Mouse (Mus musculus) thymus, postnatal 10 days (tissue): ENCODE results near the gene Tapbpl.

Source experiments
- DNase-seq, 2 experiments: peaks; one replicate each; pipeline ENCODE4 v3.0.0; 2021; ENCODE audit warnings: low spot score in 2 of 2

Gene Tapbpl

GRCm38 (mm10) chr6:125240617-125241016, 9.0 kb upstream of the Tapbpl start:
- DNase-seq: no peak

GRCm38 (mm10) chr6:125239547-125239946, 7.9 kb upstream of the Tapbpl start:
- no peak for DNase-seq

GRCm38 (mm10) chr6:125238396-125238795, 6.7 kb upstream of the Tapbpl start:
- peak; percentile 79 to 83 for DNase-seq

DNA sequence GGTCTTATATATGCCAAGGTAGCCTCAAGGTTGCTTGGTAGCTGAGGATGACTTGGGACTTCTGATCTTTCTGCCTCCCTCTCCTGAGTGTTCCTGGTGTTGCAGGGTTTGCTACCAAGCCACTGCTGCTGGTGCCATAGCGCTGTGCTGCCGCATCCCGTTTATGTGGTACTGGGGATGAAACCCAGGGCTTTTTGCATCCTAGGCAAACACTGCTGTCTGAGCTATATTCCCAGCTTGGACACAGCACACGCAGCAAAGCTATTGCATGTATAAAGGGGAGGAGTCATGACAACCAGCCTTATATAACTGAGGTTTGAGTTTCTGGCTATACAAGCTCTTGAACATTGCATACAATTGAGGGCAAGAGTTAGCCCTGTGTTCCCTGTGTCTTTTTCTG, 5.8 kb upstream of the Tapbpl start:
- no peak for DNase-seq

- DNase-seq: peak; percentile 81 to 82
Measured at GRCm38 (mm10) chr6:125236782-125237181, 5.1 kb upstream of the Tapbpl start, which contains the start of gene Cd27. TSS of gene Cd27 (minus strand) at chr6:125237010.

- no peak for DNase-seq
Measured at GRCm38 (mm10) chr6:125236341-125236740, 4.7 kb upstream of the Tapbpl start.

GRCm38 (mm10) chr6:125234520-125234828, 2.8 kb upstream of the Tapbpl start:
- no peak for DNase-seq

DNA sequence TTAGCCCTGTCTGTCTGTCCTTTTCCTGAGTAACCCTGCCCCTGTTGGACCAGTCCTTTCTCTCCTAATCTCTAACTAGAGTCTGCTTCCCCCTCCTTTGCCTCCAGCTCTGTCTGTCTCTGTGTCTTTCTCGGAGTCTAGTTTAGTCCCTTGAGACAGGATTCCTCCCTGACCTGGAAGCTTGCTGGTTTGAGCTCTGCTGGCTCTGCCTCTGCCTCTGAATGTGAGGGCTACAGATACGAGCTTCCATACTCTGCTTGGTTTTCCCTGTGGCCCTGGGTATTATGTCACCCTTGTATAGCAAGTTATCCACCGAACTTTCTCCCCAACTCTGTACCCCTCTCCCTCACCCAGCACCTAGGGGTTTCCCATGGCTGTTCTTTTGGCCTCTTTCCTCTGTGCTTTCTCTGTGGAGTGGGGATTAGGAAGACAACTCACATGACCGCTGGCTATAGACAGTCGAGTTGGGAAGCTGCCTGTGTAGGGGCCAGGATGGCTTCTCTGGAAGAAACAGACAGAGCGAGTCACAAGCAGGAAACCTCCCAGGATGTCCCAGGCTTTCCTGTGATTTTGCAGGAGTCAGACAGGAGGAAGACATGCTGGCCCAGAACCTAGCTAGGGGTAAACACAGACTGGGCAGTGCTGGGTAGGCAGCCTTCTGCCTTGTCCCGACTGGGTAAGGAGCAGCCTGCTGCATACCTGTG, 2.3 kb upstream of the Tapbpl start:
- no peak for DNase-seq

DNA sequence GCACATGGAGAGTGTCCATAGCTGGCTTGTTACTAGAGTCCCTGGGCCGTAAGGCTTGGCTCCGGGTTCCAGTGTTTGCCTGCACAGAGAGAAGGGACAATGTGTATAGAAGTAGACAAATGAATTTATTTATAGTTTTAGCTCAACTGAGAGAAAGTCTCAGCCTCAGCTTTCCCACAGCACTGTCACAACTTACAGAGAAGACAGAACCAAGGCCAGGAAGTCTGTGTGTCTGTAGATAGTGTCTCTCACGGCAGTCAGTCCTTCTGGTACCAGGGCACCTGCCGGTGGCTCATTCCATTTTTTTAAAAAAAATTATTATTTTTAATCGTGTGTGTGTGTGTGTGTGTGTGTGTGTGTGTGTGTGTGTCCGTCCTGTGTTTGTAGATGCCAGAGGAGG, 856 bp upstream of the Tapbpl start:
- DNase-seq: no peak

DNA sequence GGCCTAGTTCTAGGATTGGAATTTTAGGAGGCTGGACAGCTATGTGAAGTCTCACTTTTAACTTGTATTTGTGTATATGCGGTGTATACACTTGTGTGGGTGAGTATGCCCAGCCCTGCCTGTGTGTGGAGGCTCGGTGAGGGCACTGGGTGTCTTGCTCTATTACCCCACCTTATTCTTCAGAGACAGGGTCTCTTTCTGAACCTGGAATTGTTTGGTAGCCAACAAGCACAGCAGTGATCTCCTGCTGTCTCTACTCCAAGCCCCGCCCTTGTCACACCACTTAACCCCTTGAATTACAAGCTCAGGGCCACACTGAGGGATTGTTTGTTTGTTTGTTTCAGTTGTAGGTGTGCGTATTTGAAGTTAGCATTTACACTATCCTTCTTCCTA, 381 bp upstream of the Tapbpl start:
- DNase-seq: no peak

DNA sequence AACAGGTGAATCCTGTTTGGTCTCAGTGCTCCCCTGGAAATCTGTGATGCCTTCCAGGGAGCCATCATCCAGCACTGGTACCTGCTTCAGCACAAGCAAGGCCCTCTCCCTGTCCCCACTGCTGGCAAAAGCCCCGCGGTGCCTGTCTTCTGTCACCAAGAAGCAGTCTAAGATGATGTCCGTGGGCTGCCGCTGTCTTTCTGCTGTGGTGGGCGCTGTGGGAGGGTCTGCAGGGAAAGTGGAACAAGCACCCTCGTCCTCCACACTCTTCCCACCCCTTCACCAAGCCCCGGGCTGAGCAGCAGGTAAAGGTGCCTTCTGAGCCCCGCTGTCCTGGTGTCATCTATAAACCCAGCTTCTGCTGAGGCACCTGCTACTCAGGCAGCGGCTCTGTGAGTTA, 1.1 kb downstream of the Tapbpl start:
- peak in 1 of 2 experiments; percentile 36 for DNase-seq

GRCm38 (mm10) chr6:125225518-125226115, 6.0 kb downstream of the Tapbpl start:
- DNase-seq: peak in 1 of 2 experiments; percentile 42

GRCm38 (mm10) chr6:125222577-125222976, 9.1 kb downstream of the Tapbpl start:
- DNase-seq: peak in 1 of 2 experiments; percentile 49

GRCm38 (mm10) chr6:125222146-125222545, 9.5 kb downstream of the Tapbpl start:
- DNase-seq: peak; percentile 89 to 96

DNA sequence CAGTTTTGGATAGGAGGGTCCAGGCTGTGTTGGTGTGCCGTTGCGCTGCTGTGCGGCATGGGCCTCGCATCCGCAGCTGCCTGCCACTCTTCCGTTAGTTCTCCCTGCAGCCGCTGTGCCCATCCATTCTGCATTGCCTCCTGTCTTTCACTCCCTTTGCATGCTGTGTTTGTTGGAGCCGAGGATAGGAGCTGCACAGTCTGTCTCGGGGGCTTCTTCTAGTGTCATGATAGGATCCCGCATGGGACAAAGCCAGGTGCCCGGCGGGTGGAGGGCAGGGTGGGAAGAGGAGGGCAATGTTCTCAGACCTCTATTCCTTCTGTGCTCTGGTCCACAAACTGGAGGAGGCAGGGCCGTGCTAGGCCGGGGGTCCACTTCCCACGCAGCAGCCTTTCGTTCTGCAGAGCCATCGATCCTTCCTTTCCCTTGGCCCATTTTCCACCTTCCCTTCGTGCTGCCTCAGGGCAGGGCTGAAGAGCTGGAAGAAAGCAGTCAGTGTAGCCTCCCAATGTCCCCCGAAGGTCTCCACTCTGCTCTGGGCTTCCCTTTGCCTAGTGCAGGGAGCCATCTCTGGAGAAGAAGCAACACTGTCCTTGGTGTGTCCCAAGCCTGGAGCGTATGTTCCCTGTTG, 10.4 kb downstream of the Tapbpl start:
- peak in 1 of 2 experiments; percentile 37 for DNase-seq

DNA sequence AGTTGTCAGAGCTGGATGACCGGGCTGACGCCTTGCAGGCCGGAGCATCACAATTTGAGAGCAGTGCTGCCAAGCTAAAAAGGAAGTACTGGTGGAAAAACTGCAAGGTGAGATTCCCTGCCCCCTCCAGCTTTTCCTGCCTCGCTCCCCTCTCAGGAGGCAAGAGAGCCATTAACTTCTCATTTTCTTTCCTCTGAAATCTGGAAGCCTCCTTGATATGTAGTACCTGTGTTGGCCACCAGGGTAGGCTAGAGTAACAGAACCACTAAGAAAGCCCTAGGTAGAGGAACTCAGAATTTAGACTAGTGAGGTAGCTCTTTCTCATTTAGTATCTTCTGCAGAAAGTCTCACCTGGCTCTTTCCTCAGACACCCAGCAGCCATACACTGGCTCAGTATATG, 12.7 kb downstream of the Tapbpl start:
- peak; percentile 72 to 83 for DNase-seq

- no peak for DNase-seq
Measured at GRCm38 (mm10) chr6:125217899-125218298, 13.8 kb downstream of the Tapbpl start.

DNA sequence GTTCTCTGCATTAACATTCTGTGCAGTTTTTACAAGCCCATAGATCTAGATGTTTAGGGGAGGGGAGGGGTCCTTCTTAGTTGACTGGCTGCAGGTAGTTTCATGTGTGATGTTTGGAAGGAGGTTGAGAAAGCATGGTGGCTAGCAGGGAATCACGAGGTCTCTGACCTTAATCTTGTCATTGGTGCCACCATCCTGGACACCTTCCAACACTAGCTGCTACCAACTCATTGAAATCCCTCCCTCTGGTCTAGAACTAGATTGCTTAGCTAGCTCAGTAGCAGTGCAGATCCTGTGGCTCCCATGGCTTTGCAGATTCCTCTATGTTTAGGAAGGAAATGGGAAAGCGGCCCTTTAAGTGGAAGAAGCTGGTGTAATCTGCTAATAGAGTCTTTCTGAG, 14.8 kb downstream of the Tapbpl start:
- no peak for DNase-seq

DNA sequence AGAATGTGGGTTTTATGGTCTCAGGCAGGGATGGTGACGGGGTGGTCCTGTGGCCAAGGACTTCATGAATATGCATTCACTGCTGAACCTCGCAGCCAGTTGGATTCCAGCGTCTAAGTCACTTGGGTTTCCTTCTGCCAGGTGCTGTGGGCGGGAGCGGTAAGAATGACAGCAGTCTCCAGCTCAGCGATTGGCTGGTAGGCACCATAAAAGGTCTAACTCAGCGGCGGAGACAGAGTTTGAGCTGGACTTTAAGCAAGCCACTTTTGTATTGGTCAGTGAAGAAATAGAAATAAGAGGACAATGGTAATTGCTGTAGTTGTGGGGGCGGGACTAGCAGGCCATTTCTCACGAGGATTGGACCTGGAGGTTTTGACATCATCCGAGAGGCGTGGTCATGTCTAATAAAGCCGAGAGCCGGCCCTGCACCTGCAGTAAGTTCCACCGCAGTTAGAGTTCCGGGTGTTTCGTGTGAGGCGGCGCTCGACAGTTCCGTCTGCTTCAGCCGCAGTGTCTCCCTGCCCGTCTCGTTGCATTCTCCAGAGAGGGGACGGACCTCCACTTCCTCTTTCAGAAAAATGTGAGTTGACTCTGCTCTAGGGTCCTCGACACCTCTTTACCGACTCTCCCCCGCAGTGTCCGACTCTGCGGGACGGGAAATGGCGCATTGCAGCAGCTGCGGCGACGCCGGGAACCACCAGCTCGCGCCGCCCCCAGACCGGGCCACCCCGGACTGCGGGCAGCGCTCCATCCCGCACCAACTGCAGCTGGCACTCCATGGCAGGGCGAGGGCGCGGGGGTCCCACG, 16.3 kb downstream of the Tapbpl start, which contains the start of gene Vamp1:
Gene Vamp1, plus strand, starts transcription at position 404 of the 807 bp plus-strand sequence.
- DNase-seq: peak; percentile 89 to 90

- no peak for DNase-seq
Measured at GRCm38 (mm10) chr6:125213715-125214114, 17.9 kb downstream of the Tapbpl start.

DNA sequence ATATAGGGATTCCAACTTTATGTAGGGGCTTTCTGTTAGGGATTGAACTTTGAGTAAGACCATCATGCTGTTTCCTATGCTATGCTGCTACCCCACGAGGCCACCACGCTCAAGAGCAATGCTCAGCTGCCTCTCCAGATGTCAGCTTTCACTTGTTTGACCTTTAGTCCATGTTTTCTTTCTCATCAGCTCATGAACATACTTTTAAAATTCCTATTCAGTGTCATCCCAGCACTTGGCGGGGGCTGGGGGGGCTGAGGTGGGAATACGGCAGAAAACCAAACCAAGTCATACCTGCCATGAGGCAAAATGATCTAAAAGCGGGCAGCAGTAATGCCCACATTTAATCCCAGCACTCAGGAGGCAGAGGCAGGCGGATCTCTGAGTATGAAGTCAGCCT, 18.5 kb downstream of the Tapbpl start:
- no peak for DNase-seq

GRCm38 (mm10) chr6:125212621-125213020, 19.0 kb downstream of the Tapbpl start:
- DNase-seq: no peak
